Mouse (Mus musculus): ENCODE data around the gene Plaur. TPM values are rescaled to one million over a fixed set of nuclear protein-coding genes. Genes with fewer than 3 reads are reported as not detected.

Gene Plaur
- polyA plus RNA-seq, 1 experiment from 2014 or later = 1.0 TPM

- H3K27ac ChIP-seq = no peak overlapping the region
Observed at GRCm38 (mm10) chr7:24429413-24430112, 32.7 kb upstream of the Plaur start.

GRCm38 (mm10) chr7:24430551-24431345 lies 31.5 kb upstream of the Plaur start:
- no peak overlapping the region for H3K27ac ChIP-seq
- no peaks in the 10 kb centered on the region for H3K27me3 ChIP-seq
- WGBS = 93% methylated on average over 15 of the region's 15 CpGs
- H3K4me3 ChIP-seq (replicated peaks) = no peak overlapping the region
- no peak overlapping the region for H3K9ac ChIP-seq (replicated peaks)
- no peak for ATAC-seq
- H3K4me2 ChIP-seq (replicated peaks) = no peak overlapping the region
- H3K4me1 ChIP-seq (replicated peaks) = no peaks in the 10 kb centered on the region
- H3K9me3 ChIP-seq = 0 out of 2 replicates have a peak, but pooled peaks cover 3% of the 10 kb centered on the region
- no peaks in the 10 kb centered on the region for H3K36me3 ChIP-seq

More at GRCm38 (mm10) chr7:24429413-24430112, 32.7 kb upstream of the Plaur start:
- H3K4me2 ChIP-seq (replicated peaks) = no peak overlapping the region
- 0 out of 2 replicates have a peak, but pooled peaks cover 3% of the 10 kb centered on the region for H3K9me3 ChIP-seq
- no peak overlapping the region for H3K9ac ChIP-seq (replicated peaks)
- H3K27me3 ChIP-seq = no peaks in the 10 kb centered on the region
- H3K36me3 ChIP-seq = no peaks in the 10 kb centered on the region
- 76% methylated on average over 16 of the region's 16 CpGs for WGBS
- no peaks in the 10 kb centered on the region for H3K4me1 ChIP-seq (replicated peaks)
- no peak overlapping the region for H3K4me3 ChIP-seq (replicated peaks)
- no peak for ATAC-seq

- Histone ChIP-seq H3K4me3 (replicated peaks) (no peak overlapping the region), H3K36me3 (no peaks in the 10 kb centered on the region), H3K27ac (no peak overlapping the region), H3K9ac (replicated peaks) (no peak overlapping the region), H3K9me3 (0 out of 2 replicates have a peak, but pooled peaks cover 3% of the 10 kb centered on the region), H3K4me2 (replicated peaks) (no peak overlapping the region), H3K27me3 (no peaks in the 10 kb centered on the region), H3K4me1 (replicated peaks) (no peaks in the 10 kb centered on the region)
- 76% methylated on average over 11 of the region's 11 CpGs for WGBS
- ATAC-seq = no peak
Observed at GRCm38 (mm10) chr7:24431713-24432112, 30.6 kb upstream of the Plaur start.

- no peak for ATAC-seq
- Histone ChIP-seq H3K36me3 (no peaks in the 10 kb centered on the region), H3K4me2 (replicated peaks) (no peak overlapping the region), H3K27ac (no peak overlapping the region), H3K4me1 (replicated peaks) (no peaks in the 10 kb centered on the region), H3K4me3 (replicated peaks) (no peak overlapping the region), H3K9me3 (0 out of 2 replicates have a peak, but pooled peaks cover 3% of the 10 kb centered on the region), H3K27me3 (no peaks in the 10 kb centered on the region; the same call in 1 of the 2 replicates), H3K9ac (replicated peaks) (no peak overlapping the region)
- 77% methylated on average over 5 of the region's 5 CpGs for WGBS
Observed at GRCm38 (mm10) chr7:24435305-24435704, 27.0 kb upstream of the Plaur start.

GRCm38 (mm10) chr7:24437981-24438380 lies 24.3 kb upstream of the Plaur start:
- no peak overlapping the region for H3K4me2 ChIP-seq (replicated peaks)
- no peak overlapping the region for H3K4me3 ChIP-seq (replicated peaks)
- no peaks in the 10 kb centered on the region for H3K9me3 ChIP-seq
- H3K4me1 ChIP-seq (replicated peaks) = no peaks in the 10 kb centered on the region
- H3K27me3 ChIP-seq = no peaks in the 10 kb centered on the region; the same call in 1 of the 2 replicates
- no peak overlapping the region for H3K27ac ChIP-seq
- WGBS = 78% methylated on average over 10 of the region's 10 CpGs
- no peak for ATAC-seq
- H3K36me3 ChIP-seq = no peaks in the 10 kb centered on the region
- H3K9ac ChIP-seq (replicated peaks) = no peak overlapping the region

GRCm38 (mm10) chr7:24439191-24439590 lies 23.1 kb upstream of the Plaur start:
- H3K27ac ChIP-seq = no peak overlapping the region
- H3K9ac ChIP-seq (replicated peaks) = no peak overlapping the region
- WGBS = 83% methylated on average over 6 of the region's 6 CpGs
- no peaks in the 10 kb centered on the region for H3K9me3 ChIP-seq
- H3K36me3 ChIP-seq = no peaks in the 10 kb centered on the region
- no peak for ATAC-seq
- H3K27me3 ChIP-seq = no peaks in the 10 kb centered on the region; the same call in 1 of the 2 replicates
- no peak overlapping the region for H3K4me2 ChIP-seq (replicated peaks)
- H3K4me3 ChIP-seq (replicated peaks) = no peak overlapping the region
- H3K4me1 ChIP-seq (replicated peaks) = no peaks in the 10 kb centered on the region

GRCm38 (mm10) chr7:24439891-24440290 lies 22.4 kb upstream of the Plaur start:
- Histone ChIP-seq H3K4me3 (replicated peaks) (no peak overlapping the region), H3K9me3 (no peaks in the 10 kb centered on the region), H3K4me1 (replicated peaks) (no peaks in the 10 kb centered on the region), H3K27ac (no peak overlapping the region), H3K36me3 (no peaks in the 10 kb centered on the region), H3K4me2 (replicated peaks) (no peak overlapping the region), H3K27me3 (no peaks in the 10 kb centered on the region; the same call in 1 of the 2 replicates), H3K9ac (replicated peaks) (no peak overlapping the region)
- no peak for ATAC-seq
- WGBS = 80% methylated on average over 7 of the region's 7 CpGs

GRCm38 (mm10) chr7:24441785-24442184 lies 20.5 kb upstream of the Plaur start:
- no peak for ATAC-seq
- no peaks in the 10 kb centered on the region; the same call in 1 of the 2 replicates for H3K27me3 ChIP-seq

GRCm38 (mm10) chr7:24442313-24442712 lies 20.0 kb upstream of the Plaur start:
- H3K9ac ChIP-seq (replicated peaks) = no peak overlapping the region
- no peaks in the 10 kb centered on the region for H3K36me3 ChIP-seq
- WGBS = 82% methylated on average over 8 of the region's 8 CpGs
- no peaks in the 10 kb centered on the region; the same call in 1 of the 2 replicates for H3K27me3 ChIP-seq
- H3K9me3 ChIP-seq = no peaks in the 10 kb centered on the region
- no peak overlapping the region for H3K4me2 ChIP-seq (replicated peaks)
- H3K4me1 ChIP-seq (replicated peaks) = no peaks in the 10 kb centered on the region
- no peak for ATAC-seq
- no peak overlapping the region for H3K4me3 ChIP-seq (replicated peaks)
- no peak overlapping the region for H3K27ac ChIP-seq

More at GRCm38 (mm10) chr7:24441785-24442184, 20.5 kb upstream of the Plaur start:
- Histone ChIP-seq H3K9me3 (no peaks in the 10 kb centered on the region), H3K9ac (replicated peaks) (no peak overlapping the region), H3K27ac (no peak overlapping the region), H3K36me3 (no peaks in the 10 kb centered on the region), H3K4me2 (replicated peaks) (no peak overlapping the region), H3K4me3 (replicated peaks) (no peak overlapping the region), H3K4me1 (replicated peaks) (no peaks in the 10 kb centered on the region)
- 17% methylated on average over 1 of the region's 1 CpGs for WGBS

- Histone ChIP-seq H3K9me3 (no peaks in the 10 kb centered on the region), H3K4me3 (replicated peaks) (no peak overlapping the region), H3K36me3 (no peaks in the 10 kb centered on the region), H3K27ac (no peak overlapping the region), H3K27me3 (no peaks in the 10 kb centered on the region), H3K4me1 (replicated peaks) (no peaks in the 10 kb centered on the region), H3K9ac (replicated peaks) (no peak overlapping the region), H3K4me2 (replicated peaks) (no peak overlapping the region)
- no peak for ATAC-seq
- WGBS = 90% methylated on average over 9 of the region's 9 CpGs
Observed at GRCm38 (mm10) chr7:24445266-24445926, 16.9 kb upstream of the Plaur start.

GRCm38 (mm10) chr7:24446697-24447340 lies 15.5 kb upstream of the Plaur start:
- Histone ChIP-seq H3K27me3 (no peaks in the 10 kb centered on the region), H3K4me2 (replicated peaks) (no peak overlapping the region), H3K27ac (no peak overlapping the region), H3K9me3 (no peaks in the 10 kb centered on the region), H3K36me3 (no peaks in the 10 kb centered on the region), H3K4me3 (replicated peaks) (no peak overlapping the region), H3K9ac (replicated peaks) (no peak overlapping the region), H3K4me1 (replicated peaks) (no peaks in the 10 kb centered on the region)
- WGBS = 79% methylated on average over 7 of the region's 7 CpGs
- ATAC-seq = no peak

Data from midbrain, embryonic 13.5 days (tissue).